ENCODE assay signal across 22 mouse cellular contexts in genomic region chr12:78921421-78921820, GRCm38 (mm10). TPM values are rescaled to one million over a fixed set of nuclear protein-coding genes. Genes with fewer than 3 reads are reported as not detected.
DNase-seq lines count a peak whose midpoint lies in the region; ATAC-seq lines count a peak whose summit lies in the region.
"Had no signal": no experiment of that assay in that cellular context is flagged by ENCODE, and none has a peak within 500 bp of the region (broad histone marks: within the 10 kb centered on the region; RNA-seq: fewer than 3 reads in every experiment).

No protein-coding gene starts in this region.

- peak; percentile 51 for ATAC-seq in lung, embryonic 16.5 days (ENCODE audit: low read depth)
- peak; percentile 79 for ATAC-seq in embryonic facial prominence, embryonic 15.5 days (ENCODE audit: insufficient number of reproducible peaks, low FRiP score, low TSS enrichment, low read depth)
- ATAC-seq in CD4-positive, CD25-positive, alpha-beta regulatory T cell, adult 4 months, result no peak
- ATAC-seq: forebrain, embryonic 14.5 days had no signal

- no peaks in the 10 kb centered on the region for H3K27me3 ChIP-seq in lung, embryonic 16.5 days (ENCODE audit: control insufficient read depth, insufficient read depth, low read depth, low read length)
- no peaks in the 10 kb centered on the region for H3K27me3 ChIP-seq in embryonic facial prominence, embryonic 15.5 days
- H3K27me3 ChIP-seq: embryonic facial prominence, embryonic 13.5 days; heart, embryonic 12.5 days had no signal

- H3K27ac ChIP-seq in lung, embryonic 16.5 days (ENCODE audit: low read length), result no peak overlapping the region
- 0 out of 2 replicates have a peak overlapping the region, but pooled peaks have one; percentile 22 for H3K27ac ChIP-seq in embryonic facial prominence, embryonic 15.5 days (replicated peaks)
- H3K27ac ChIP-seq: embryonic facial prominence, embryonic 13.5 days; forebrain, embryonic 10.5 days; gastrocnemius, adult 2 months; hindbrain, embryonic 10.5 days had no signal

- H3K9me3 ChIP-seq in lung, embryonic 16.5 days (ENCODE audit: control insufficient read depth, low read length), result no peaks in the 10 kb centered on the region
- H3K9me3 ChIP-seq in embryonic facial prominence, embryonic 15.5 days (replicated peaks), result no peaks in the 10 kb centered on the region
- H3K9me3 ChIP-seq: embryonic facial prominence, embryonic 13.5 days; forebrain, embryonic 10.5 days; hindbrain, embryonic 10.5 days had no signal

- H3K4me1 ChIP-seq in lung, embryonic 16.5 days (replicated peaks; ENCODE audit: control insufficient read depth, insufficient read depth, low read length), result peaks cover 5% of the 10 kb centered on the region
- H3K4me1 ChIP-seq in embryonic facial prominence, embryonic 15.5 days, result peaks cover 13% of the 10 kb centered on the region; the same call in 1 of the 2 replicates

- WGBS in lung, embryonic 16.5 days, result 30% methylated on average over 4 of the region's 4 CpGs
- 41% methylated on average over 4 of the region's 4 CpGs for WGBS in embryonic facial prominence, embryonic 15.5 days

- peak; percentile 28 for DNase-seq in kidney, postnatal 14 days
- no peak for DNase-seq in kidney, postnatal 25 days
- no peak for DNase-seq in lung, postnatal 36 days
- peak; percentile 21 for DNase-seq in A20 (ENCODE audit: low read depth, low spot score)
- DNase-seq in right cerebral cortex, postnatal 36 days (ENCODE audit: low spot score in 2 of 2), result no peak
- DNase-seq: adrenal gland, postnatal 10 days; B cell, adult 2 months; cerebellum, adult 11 months; cerebellum, adult 8-10 months; cerebellum, postnatal 14 days; embryo, embryonic 11 days; gastrocnemius, adult 2 months; gastrocnemius, postnatal 25 days had no signal

- H3K9ac ChIP-seq in lung, embryonic 16.5 days (ENCODE audit: low read length), result no peak overlapping the region
- H3K9ac ChIP-seq in embryonic facial prominence, embryonic 15.5 days, result no peak overlapping the region
- H3K9ac ChIP-seq: embryonic facial prominence, embryonic 13.5 days; heart, embryonic 12.5 days had no signal

- H3K36me3 ChIP-seq in lung, embryonic 16.5 days (ENCODE audit: control insufficient read depth, insufficient read depth, low read length), result no peaks in the 10 kb centered on the region
- H3K36me3 ChIP-seq in embryonic facial prominence, embryonic 15.5 days, result no peaks in the 10 kb centered on the region
- H3K36me3 ChIP-seq: embryonic facial prominence, embryonic 13.5 days; forebrain, embryonic 10.5 days; heart, embryonic 12.5 days; hindbrain, embryonic 10.5 days had no signal

- H3K4me2 ChIP-seq in lung, embryonic 16.5 days (ENCODE audit: low read depth, low read length), result no peak overlapping the region
- no peak overlapping the region for H3K4me2 ChIP-seq in embryonic facial prominence, embryonic 15.5 days (replicated peaks)
- H3K4me2 ChIP-seq: embryonic facial prominence, embryonic 13.5 days; heart, embryonic 12.5 days had no signal

- H3K4me3 ChIP-seq in lung, embryonic 16.5 days (ENCODE audit: low read length), result no peak overlapping the region
- no peak overlapping the region for H3K4me3 ChIP-seq in embryonic facial prominence, embryonic 15.5 days (replicated peaks)
- H3K4me3 ChIP-seq: embryonic facial prominence, embryonic 13.5 days; erythroblast, embryonic 14.5 days; forebrain, embryonic 10.5 days; gastrocnemius, adult 2 months; heart, embryonic 12.5 days; hindbrain, embryonic 10.5 days had no signal

RNA-seq across cellular contexts. Expression of gene Plek2, which starts 14.7 kb away (rescaled TPM):
- polyA plus RNA-seq in lung, embryonic 16.5 days (2015; fragmentation: Nextera tagmentation; extraction: Ambion mirVana), result 7.1 and 7.9 TPM in 2 replicates
- polyA plus RNA-seq in embryonic facial prominence, embryonic 15.5 days (2015; fragmentation: Nextera tagmentation; extraction: Ambion mirVana), result 9.1 and 11.2 TPM in 2 replicates
- polyA plus RNA-seq in CD4-positive, CD25-positive, alpha-beta regulatory T cell, adult 4 months (2017; shearing (Covaris generic)), result under 1 TPM in 1 of 2 experiments, not detected in 1; 0.39 TPM

RNA-seq across cellular contexts. Expression of gene Eif2s1, which starts 59.8 kb away (rescaled TPM):
- polyA plus RNA-seq in lung, embryonic 16.5 days (2015; fragmentation: Nextera tagmentation; extraction: Ambion mirVana), result 192 and 198 TPM in 2 replicates
- 180 TPM in 2 replicates for polyA plus RNA-seq in embryonic facial prominence, embryonic 15.5 days (2015; fragmentation: Nextera tagmentation; extraction: Ambion mirVana)
- 100 to 1,000 TPM; 189 to 200 TPM for polyA plus RNA-seq in CD4-positive, CD25-positive, alpha-beta regulatory T cell, adult 4 months (2017; shearing (Covaris generic))

RNA-seq across cellular contexts. Expression of gene Atp6v1d, which starts 60.0 kb away (rescaled TPM):
- polyA plus RNA-seq in lung, embryonic 16.5 days (2015; fragmentation: Nextera tagmentation; extraction: Ambion mirVana), result 56.6 and 59.9 TPM in 2 replicates
- 68.1 and 71.0 TPM in 2 replicates for polyA plus RNA-seq in embryonic facial prominence, embryonic 15.5 days (2015; fragmentation: Nextera tagmentation; extraction: Ambion mirVana)
- polyA plus RNA-seq in CD4-positive, CD25-positive, alpha-beta regulatory T cell, adult 4 months (2017; shearing (Covaris generic)), result 100 to 1,000 TPM; 240 to 257 TPM

Comparison
In these comparisons a context has a peak if more than half of its experiments do, and no peak if none do; other contexts are left out.
1. DNase-seq: peak in kidney, postnatal 14 days (single experiment) and A20 (single experiment); none in kidney, postnatal 25 days (0 of 2), lung, postnatal 36 days (single experiment) and right cerebral cortex, postnatal 36 days (0 of 2).